Mouse (Mus musculus) midbrain, embryonic 14.5 days (tissue): ENCODE measurements at regions not wholly inside any gene's neighbourhood (a gene's known extent, or its start where the extent isn't known, plus 50 kb on each side); places are given as distances from the start of the nearest gene placed in this dataset.

Experiments
- ATAC-seq: fragments of 200-750 bp; cut with Nextera tagmentation; 2 replicates; pipeline ENCODE4 v1.8.0; 2017; ENCODE audit warnings: moderate number of reproducible peaks, moderate library complexity; ENCODE audit not compliant: low FRiP score, low TSS enrichment
- DNase-seq: peaks from one replicate; pipeline ENCODE4 v3.0.0-alpha.2; 2015
- H3K27ac ChIP-seq: fragments of 300-500 bp; sonication (generic); replicated peaks from 2 replicates; pipeline ENCODE4 v1.5.1; 2014; ENCODE audit warnings: mild to moderate bottlenecking, low read depth, low read length, moderate library complexity
- H3K27me3 ChIP-seq: fragments of 300-500 bp; sonication (generic); 2 replicates; pipeline ENCODE4 v1.6.1; 2014; ENCODE audit warnings: low read length, control low read depth, mixed read lengths; ENCODE audit not compliant: control insufficient read depth, insufficient read depth
- H3K36me3 ChIP-seq: fragments of 300-500 bp; sonication (generic); 2 replicates; pipeline ENCODE4 v1.6.1; 2014; ENCODE audit warnings: low read length, control low read depth; ENCODE audit not compliant: control insufficient read depth, insufficient read depth
- H3K4me1 ChIP-seq: fragments of 300-500 bp; sonication (generic); 2 replicates; pipeline ENCODE4 v1.6.1; 2014; ENCODE audit warnings: mild to moderate bottlenecking, antibody characterized with exemption, low read length, control low read depth; ENCODE audit not compliant: control insufficient read depth, insufficient read depth
- H3K4me2 ChIP-seq: fragments of 300-500 bp; sonication (generic); 2 replicates; pipeline ENCODE4 v1.6.1; 2014; ENCODE audit warnings: mild to moderate bottlenecking, low read length, moderate library complexity
- H3K4me3 ChIP-seq: fragments of 300-500 bp; sonication (generic); replicated peaks from 2 replicates; pipeline ENCODE4 v1.5.1; 2014; ENCODE audit warnings: low read depth, low read length
- H3K9ac ChIP-seq: fragments of 300-500 bp; sonication (generic); replicated peaks from 2 replicates; pipeline ENCODE4 v1.6.1; 2014; ENCODE audit warnings: mild to moderate bottlenecking, low read length, moderate library complexity
- H3K9me3 ChIP-seq: fragments of 300-500 bp; sonication (generic); 2 replicates; pipeline ENCODE4 v1.6.1; 2016; ENCODE audit warnings: low read length, control low read depth, mixed read lengths; ENCODE audit not compliant: control insufficient read depth
- WGBS: fragments of 180-500 bp; shearing (Covaris S2); extraction: QIAGEN DNeasy Blood & Tissue Kit; methylation state at CpG from one replicate; pipeline ENCODE4 v1.1.7; 2014; 5-methylcytosine and 5-hydroxymethylcytosine counted together

DNA sequence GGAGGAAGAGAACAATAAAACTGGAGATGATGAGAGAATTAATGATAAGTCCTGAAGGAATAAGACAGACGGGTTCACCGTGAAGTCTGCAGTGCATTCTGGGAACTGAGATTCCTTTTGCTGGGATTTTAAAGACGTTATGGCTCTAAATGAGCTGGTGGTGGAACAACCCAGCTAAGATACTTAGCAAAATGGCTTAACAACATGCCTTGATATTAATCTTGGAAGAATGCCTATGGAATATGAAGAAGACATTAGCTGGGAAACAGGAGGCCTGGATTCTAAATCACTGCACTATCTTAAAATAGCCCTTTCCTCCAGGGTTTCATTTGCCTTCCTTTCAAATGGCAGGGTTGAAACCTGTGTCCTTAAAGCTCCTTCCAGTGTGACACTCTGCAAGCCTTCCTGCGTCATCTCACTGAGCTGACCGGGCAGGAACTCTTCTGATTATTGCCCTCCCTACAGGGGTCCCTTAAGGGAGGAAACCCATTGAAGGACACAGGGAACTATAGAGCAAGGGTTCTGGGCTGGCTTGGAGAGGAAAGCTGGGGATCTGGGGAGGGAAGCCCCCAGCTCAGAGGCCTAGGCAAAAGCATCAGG lies 323.9 kb upstream of the Trib2 start:
- no peaks in the 10 kb centered on the region for H3K36me3 ChIP-seq
- no peak overlapping the region for H3K9ac ChIP-seq
- DNase-seq (no peak), ATAC-seq (no peak)
- WGBS: 68% methylated on average over 5 of the region's 5 CpGs
- no peaks in the 10 kb centered on the region for H3K27me3 ChIP-seq
- H3K4me2 ChIP-seq: no peak overlapping the region
- H3K27ac ChIP-seq: no peak overlapping the region
- H3K4me3 ChIP-seq: no peak overlapping the region
- no peaks in the 10 kb centered on the region for H3K9me3 ChIP-seq
- no peaks in the 10 kb centered on the region for H3K4me1 ChIP-seq

DNA sequence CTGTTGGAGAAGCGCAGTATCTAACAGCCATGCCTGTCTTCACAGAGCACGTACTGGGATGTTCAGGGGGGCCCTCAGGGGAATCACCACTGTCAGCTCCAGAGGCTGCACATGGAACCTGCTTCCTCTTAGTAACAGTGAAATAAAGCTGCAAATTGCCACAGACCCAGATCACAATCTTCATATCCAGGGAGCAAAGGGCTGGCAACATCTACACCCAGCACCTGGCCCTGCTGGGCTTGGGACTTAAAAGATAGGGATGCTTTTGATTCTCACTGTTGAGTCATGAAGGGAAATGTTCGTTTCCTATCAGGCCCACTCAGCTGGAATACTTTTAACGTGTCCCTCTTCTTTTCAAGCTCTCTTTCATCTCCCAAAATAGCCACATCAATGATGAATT lies 322.4 kb upstream of the Trib2 start:
- Histone ChIP-seq H3K9me3 (no peaks in the 10 kb centered on the region), H3K27me3 (no peaks in the 10 kb centered on the region), H3K4me1 (no peaks in the 10 kb centered on the region), H3K36me3 (no peaks in the 10 kb centered on the region), H3K4me2 (no peak overlapping the region), H3K27ac (no peak overlapping the region), H3K9ac (no peak overlapping the region), H3K4me3 (no peak overlapping the region)
- DNase-seq (no peak), ATAC-seq (no peak)
- 76% methylated on average over 4 of the region's 4 CpGs for WGBS

DNA sequence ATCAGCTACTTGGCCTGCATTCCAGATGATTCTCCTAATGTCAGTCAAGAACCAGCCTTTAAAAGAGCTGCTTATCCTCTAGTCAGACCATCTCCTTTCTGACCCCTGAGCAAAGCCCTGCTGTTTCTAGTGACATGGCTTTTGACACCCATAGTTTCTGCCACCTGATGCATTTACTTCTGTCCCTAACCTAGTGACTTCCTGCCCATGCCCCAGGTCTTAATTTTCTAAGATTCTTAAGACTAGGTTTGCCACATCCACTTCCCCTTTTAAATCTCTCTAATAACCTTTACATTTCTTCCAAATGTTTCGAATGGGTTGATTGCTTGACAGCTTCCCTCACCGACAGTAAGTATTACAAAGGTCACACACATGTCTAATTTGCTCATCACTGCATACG lies 321.1 kb upstream of the Trib2 start:
- WGBS: 83% methylated on average over 3 of the region's 3 CpGs
- ATAC-seq (no peak), DNase-seq (no peak)

DNA sequence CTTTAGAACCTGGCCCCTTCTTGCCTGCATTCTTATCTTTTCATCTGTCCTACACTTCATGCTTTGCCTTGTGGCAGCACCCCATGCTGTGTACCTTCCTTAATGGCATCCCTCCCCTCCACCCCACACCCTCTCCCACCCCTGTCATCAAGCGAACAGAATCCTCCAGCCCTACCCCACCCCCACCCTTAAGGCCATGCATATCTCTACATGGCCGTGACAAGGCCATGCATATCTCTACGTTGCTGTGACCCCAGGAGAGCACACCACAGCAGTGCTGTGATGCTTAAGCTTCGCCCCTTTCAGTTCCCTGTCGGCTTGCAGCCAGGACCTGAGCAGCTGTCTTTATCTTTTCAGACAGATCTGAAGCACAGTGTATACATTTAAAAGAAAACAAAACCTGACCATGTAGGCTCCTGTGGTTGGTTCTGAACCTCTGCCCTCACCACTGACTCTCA lies 319.5 kb upstream of the Trib2 start:
- ATAC-seq: peak; percentile 50; the same call in 1 of the 2 replicates
- H3K27me3 ChIP-seq: no peaks in the 10 kb centered on the region
- DNase-seq: no peak
- no peak overlapping the region for H3K4me3 ChIP-seq
- no peaks in the 10 kb centered on the region for H3K36me3 ChIP-seq
- no peak overlapping the region for H3K27ac ChIP-seq
- 15% methylated on average over 5 of the region's 5 CpGs for WGBS
- H3K4me2 ChIP-seq: no peak overlapping the region
- H3K9ac ChIP-seq: no peak overlapping the region
- H3K9me3 ChIP-seq: no peaks in the 10 kb centered on the region
- H3K4me1 ChIP-seq: no peaks in the 10 kb centered on the region

More for the DNA sequence above, 321.1 kb upstream of the Trib2 start:
- H3K4me2 ChIP-seq: no peak overlapping the region
- H3K9ac ChIP-seq: no peak overlapping the region
- no peak overlapping the region for H3K4me3 ChIP-seq
- no peaks in the 10 kb centered on the region for H3K27me3 ChIP-seq
- H3K36me3 ChIP-seq: no peaks in the 10 kb centered on the region
- no peak overlapping the region for H3K27ac ChIP-seq
- no peaks in the 10 kb centered on the region for H3K4me1 ChIP-seq
- H3K9me3 ChIP-seq: no peaks in the 10 kb centered on the region

DNA sequence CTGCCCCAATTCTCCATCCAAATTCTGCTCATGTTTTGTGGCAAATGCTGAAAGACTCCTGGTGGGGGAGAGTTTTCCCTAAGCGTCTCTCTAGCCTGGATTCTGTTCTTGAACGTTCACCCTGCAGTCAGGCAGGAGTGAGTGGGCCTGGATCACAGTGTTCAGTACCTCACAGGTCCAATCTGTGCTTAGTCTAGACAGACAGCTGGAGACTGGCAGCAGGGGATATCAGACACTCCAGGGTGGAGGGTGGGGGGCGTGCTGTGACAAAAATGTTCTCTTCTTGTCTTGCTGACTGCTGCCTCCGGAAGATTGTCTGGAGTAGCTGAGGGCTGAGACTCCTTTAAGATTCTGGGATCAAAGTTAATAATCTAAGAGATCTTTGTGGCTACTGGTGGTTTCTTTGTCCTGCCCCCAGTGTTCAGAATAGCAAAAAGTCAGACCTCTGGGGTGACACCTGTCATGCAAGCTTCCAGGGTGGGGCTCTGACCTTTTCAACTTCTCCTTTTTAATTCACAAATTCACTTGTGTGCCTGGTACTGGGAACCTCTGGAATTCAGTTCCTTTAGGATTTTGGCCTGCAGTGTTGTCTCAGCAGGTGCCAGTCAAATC lies 319.0 kb upstream of the Trib2 start:
- WGBS: 26% methylated on average over 4 of the region's 4 CpGs
- H3K27ac ChIP-seq: no peak overlapping the region

DNA sequence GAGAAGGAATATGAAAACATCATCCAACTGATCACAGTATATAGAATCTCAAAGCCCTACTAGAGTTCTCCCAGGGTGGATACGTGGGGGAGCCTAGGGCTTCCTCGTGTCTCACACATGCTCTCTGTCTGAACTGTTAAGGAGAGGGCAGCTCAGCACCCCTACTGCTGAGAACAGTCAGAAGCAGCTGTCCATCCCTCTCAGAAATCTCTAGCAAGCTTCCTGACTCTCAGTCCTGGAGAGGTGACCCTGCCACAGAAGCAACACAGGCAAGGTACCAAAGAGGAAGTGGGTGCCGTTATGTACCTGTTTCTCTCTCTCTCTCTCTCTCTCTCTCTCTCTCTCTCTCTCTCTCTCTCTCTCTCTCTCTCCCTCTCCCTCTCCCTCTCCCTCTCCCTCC lies 317.7 kb upstream of the Trib2 start:
- DNase-seq (no peak), ATAC-seq (no peak)
- Histone ChIP-seq H3K4me2 (no peak overlapping the region), H3K9me3 (no peaks in the 10 kb centered on the region), H3K4me3 (no peak overlapping the region), H3K4me1 (no peaks in the 10 kb centered on the region), H3K36me3 (no peaks in the 10 kb centered on the region), H3K27ac (no peak overlapping the region), H3K27me3 (no peaks in the 10 kb centered on the region), H3K9ac (no peak overlapping the region)
- WGBS: 82% methylated on average over 3 of the region's 3 CpGs

More for the DNA sequence above, 319.0 kb upstream of the Trib2 start:
- H3K4me2 ChIP-seq: no peak overlapping the region
- no peak for DNase-seq
- no peaks in the 10 kb centered on the region for H3K36me3 ChIP-seq
- no peak for ATAC-seq
- no peak overlapping the region for H3K4me3 ChIP-seq
- no peaks in the 10 kb centered on the region for H3K9me3 ChIP-seq
- no peaks in the 10 kb centered on the region for H3K27me3 ChIP-seq
- no peak overlapping the region for H3K9ac ChIP-seq
- no peaks in the 10 kb centered on the region for H3K4me1 ChIP-seq

DNA sequence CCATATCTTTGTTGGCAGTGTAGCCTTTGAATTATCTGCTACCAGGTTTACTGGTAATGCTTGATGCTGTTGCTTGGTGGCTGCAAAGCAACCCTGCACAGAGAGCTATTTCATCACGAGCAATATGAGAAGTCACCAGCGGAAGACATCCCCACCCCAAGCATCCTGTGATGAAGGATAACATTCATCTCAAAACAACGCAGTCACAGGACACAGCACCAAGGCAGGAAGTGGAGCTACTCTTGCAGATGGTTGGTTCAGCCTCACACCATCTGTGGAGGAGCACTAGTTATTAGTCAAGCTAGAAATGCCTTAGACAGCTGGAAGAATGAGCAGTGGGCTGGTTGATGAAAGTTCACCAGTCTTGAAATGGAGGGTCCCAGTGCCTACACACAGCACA lies 316.5 kb upstream of the Trib2 start:
- 95% methylated on average over 3 of the region's 3 CpGs for WGBS
- no peaks in the 10 kb centered on the region for H3K4me1 ChIP-seq
- no peak for ATAC-seq

DNA sequence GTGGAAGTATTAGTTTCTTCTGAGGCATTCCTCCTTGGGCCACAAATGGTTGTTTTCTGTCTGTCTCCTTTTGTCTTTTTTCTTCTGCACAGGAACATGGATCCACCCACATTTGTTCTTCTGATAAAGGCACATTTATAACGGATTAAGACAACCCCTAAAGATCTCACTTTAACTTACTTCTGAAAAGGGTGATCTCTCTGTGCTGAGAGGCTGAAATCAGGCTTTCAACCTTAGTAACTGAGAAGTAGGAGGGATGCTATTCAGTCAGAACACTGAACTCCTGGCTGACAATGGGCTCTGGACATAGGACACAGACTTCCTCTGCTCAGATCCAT lies 315.0 kb upstream of the Trib2 start:
- no peak overlapping the region for H3K4me3 ChIP-seq
- no peaks in the 10 kb centered on the region for H3K9me3 ChIP-seq
- no peaks in the 10 kb centered on the region for H3K27me3 ChIP-seq
- no peak for ATAC-seq
- H3K9ac ChIP-seq: no peak overlapping the region
- no peak overlapping the region for H3K27ac ChIP-seq
- no peaks in the 10 kb centered on the region for H3K4me1 ChIP-seq
- no peak overlapping the region for H3K4me2 ChIP-seq
- no peak for DNase-seq
- WGBS: 15% methylated on average over 1 of the region's 1 CpGs
- no peaks in the 10 kb centered on the region for H3K36me3 ChIP-seq

More for the DNA sequence above, 316.5 kb upstream of the Trib2 start:
- Histone ChIP-seq H3K36me3 (no peaks in the 10 kb centered on the region), H3K4me3 (no peak overlapping the region), H3K27ac (no peak overlapping the region), H3K4me2 (no peak overlapping the region), H3K27me3 (no peaks in the 10 kb centered on the region), H3K9me3 (no peaks in the 10 kb centered on the region), H3K9ac (no peak overlapping the region)
- DNase-seq: no peak

DNA sequence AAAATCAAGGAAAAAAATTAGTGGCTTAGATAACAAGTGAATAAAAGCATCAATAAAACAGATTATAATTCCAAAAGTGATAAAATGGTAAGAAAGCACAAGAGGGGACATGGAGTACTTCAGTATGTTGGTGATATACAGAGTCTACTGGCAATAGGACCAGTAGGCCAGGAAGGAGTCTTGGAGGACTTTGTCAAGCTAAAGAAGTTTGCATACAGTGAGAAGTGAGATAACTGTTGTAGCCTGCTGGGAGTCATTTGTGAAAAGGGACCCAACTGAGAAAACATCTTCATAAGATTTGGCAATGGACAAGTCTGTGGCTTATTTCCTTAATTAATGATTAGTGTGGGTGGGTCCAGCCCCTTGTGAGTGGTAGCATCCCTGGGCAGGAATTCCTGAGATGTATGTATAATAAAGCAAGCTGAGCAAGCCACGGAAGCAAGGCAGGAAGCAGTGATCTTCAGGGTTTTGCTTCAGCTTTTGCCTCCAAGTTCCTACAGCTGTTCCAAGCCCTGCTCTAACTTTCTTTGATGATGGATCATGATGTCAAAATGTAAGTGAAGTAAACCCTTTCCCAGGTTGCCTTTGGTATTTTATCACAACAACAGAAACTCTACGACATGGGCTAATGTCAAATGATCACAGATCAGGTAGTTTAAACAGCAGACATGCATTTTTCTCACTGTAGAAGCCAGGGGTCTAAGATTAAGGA lies 314.5 kb upstream of the Trib2 start:
- H3K4me3 ChIP-seq: no peak overlapping the region
- no peaks in the 10 kb centered on the region for H3K4me1 ChIP-seq
- no peaks in the 10 kb centered on the region for H3K27me3 ChIP-seq
- DNase-seq (no peak), ATAC-seq (no peak)
- H3K9ac ChIP-seq: no peak overlapping the region
- no peak overlapping the region for H3K4me2 ChIP-seq
- H3K9me3 ChIP-seq: no peaks in the 10 kb centered on the region
- 73% methylated on average over 2 of the region's 2 CpGs for WGBS
- H3K36me3 ChIP-seq: no peaks in the 10 kb centered on the region
- no peak overlapping the region for H3K27ac ChIP-seq
